Mouse (Mus musculus) hindbrain, embryonic 15.5 days (tissue): Measurements from ENCODE around the gene Psme3. TPM values are rescaled to one million over a fixed set of nuclear protein-coding genes. Genes with fewer than 3 reads are reported as not detected.
A peak's percentile ranks its signal among the peaks of the same experiment; 100 is the strongest.

Experiments
- ATAC-seq: fragments of 200-750 bp; cut with Nextera tagmentation; 2 replicates; pipeline ENCODE4 v1.8.0; 2017; ENCODE audit warnings: low read depth, moderate number of reproducible peaks, moderate TSS enrichment; ENCODE audit not compliant: low FRiP score
- H3K27ac ChIP-seq: fragments of 300-500 bp; sonication (generic); replicated peaks from 2 replicates; pipeline ENCODE4 v1.5.1; 2015; ENCODE audit warnings: mild to moderate bottlenecking, inconsistent platforms
- H3K27me3 ChIP-seq: fragments of 300-500 bp; sonication (generic); 2 replicates; pipeline ENCODE4 v1.6.1; 2015; ENCODE audit warnings: control low read depth, inconsistent platforms
- H3K36me3 ChIP-seq: fragments of 300-500 bp; sonication (generic); 2 replicates; pipeline ENCODE4 v1.6.1; 2015; ENCODE audit warnings: control low read depth, inconsistent platforms
- H3K4me1 ChIP-seq: fragments of 300-500 bp; sonication (generic); replicated peaks from 2 replicates; pipeline ENCODE4 v1.6.1; 2015; ENCODE audit warnings: control low read depth, inconsistent platforms
- H3K4me2 ChIP-seq: fragments of 300-500 bp; sonication (generic); 2 replicates; pipeline ENCODE4 v1.6.1; 2015; ENCODE audit warnings: moderate library complexity, mild to moderate bottlenecking, inconsistent platforms
- H3K4me3 ChIP-seq: fragments of 300-500 bp; sonication (generic); 2 replicates; pipeline ENCODE4 v1.5.1; 2015; ENCODE audit warnings: mild to moderate bottlenecking, inconsistent platforms
- H3K9ac ChIP-seq: fragments of 300-500 bp; sonication (generic); 2 replicates; pipeline ENCODE4 v1.6.1; 2015; ENCODE audit warnings: inconsistent platforms
- H3K9me3 ChIP-seq: fragments of 300-500 bp; sonication (generic); 2 replicates; pipeline ENCODE4 v1.6.1; 2016; ENCODE audit warnings: control low read depth, inconsistent platforms
- WGBS: fragments of 180-500 bp; shearing (Covaris S2); methylation state at CpG from one replicate; pipeline ENCODE4 v1.1.7; 2015; 5-methylcytosine and 5-hydroxymethylcytosine counted together
- polyA plus RNA-seq: library from polyadenylated mRNA; unstranded; fragments of >200 nt; fragmentation: Nextera tagmentation; extraction: Ambion mirVana; gene quantifications from 2 replicates; pipeline ENCODE4 v1.2.1, GENCODE M21; 2015

The Psme3 gene
- polyA plus RNA-seq, 1 experiment from 2014 or later: 116 TPM

- H3K9me3 ChIP-seq: no peaks in the 10 kb centered on the region
- H3K4me3 ChIP-seq: no peak overlapping the region
- H3K4me1 ChIP-seq: peaks cover 17% of the 10 kb centered on the region
- WGBS: 9% methylated on average over 6 of the region's 6 CpGs
- no peak overlapping the region for H3K9ac ChIP-seq
- H3K36me3 ChIP-seq: no peaks in the 10 kb centered on the region
- no peaks in the 10 kb centered on the region for H3K27me3 ChIP-seq
- H3K27ac ChIP-seq: no peak overlapping the region
- no peak for ATAC-seq
- no peak overlapping the region for H3K4me2 ChIP-seq
Observed at GRCm38 (mm10) chr11:101334516-101334915, 18.5 kb downstream of the Psme3 start.

- 85% methylated on average over 9 of the region's 9 CpGs for WGBS
- H3K9me3 ChIP-seq: no peaks in the 10 kb centered on the region
- H3K27me3 ChIP-seq: no peaks in the 10 kb centered on the region
- H3K36me3 ChIP-seq: no peaks in the 10 kb centered on the region
- H3K4me3 ChIP-seq: no peak overlapping the region
- H3K27ac ChIP-seq: no peak overlapping the region
- H3K4me1 ChIP-seq: peaks cover 17% of the 10 kb centered on the region
- ATAC-seq: no peak
- H3K9ac ChIP-seq: no peak overlapping the region
- H3K4me2 ChIP-seq: no peak overlapping the region
Observed at GRCm38 (mm10) chr11:101335685-101336084, 19.7 kb downstream of the Psme3 start.

- 1% methylated on average over 9 of the region's 9 CpGs for WGBS
- peaks cover 17% of the 10 kb centered on the region for H3K4me1 ChIP-seq
- peak; percentile 88 for ATAC-seq
- no peaks in the 10 kb centered on the region for H3K27me3 ChIP-seq
- peak overlapping the region; percentile 33 for H3K4me3 ChIP-seq
- H3K36me3 ChIP-seq: no peaks in the 10 kb centered on the region
- H3K4me2 ChIP-seq: peak overlapping the region; percentile 63
- H3K9me3 ChIP-seq: no peaks in the 10 kb centered on the region
- peak overlapping the region; percentile 40 for H3K9ac ChIP-seq
- H3K27ac ChIP-seq: peak overlapping the region; percentile 71
Observed at GRCm38 (mm10) chr11:101338123-101338760, 22.2 kb downstream of the Psme3 start.

- Histone ChIP-seq H3K4me1 (no peaks in the 10 kb centered on the region), H3K4me3 (no peak overlapping the region), H3K36me3 (no peaks in the 10 kb centered on the region), H3K9ac (no peak overlapping the region), H3K4me2 (no peak overlapping the region), H3K9me3 (no peaks in the 10 kb centered on the region), H3K27me3 (no peaks in the 10 kb centered on the region), H3K27ac (no peak overlapping the region)
- no peak for ATAC-seq
- 82% methylated on average over 10 of the region's 10 CpGs for WGBS
Observed at GRCm38 (mm10) chr11:101347083-101347775, 31.2 kb downstream of the Psme3 start.

- Histone ChIP-seq H3K4me3 (no peak overlapping the region), H3K36me3 (no peaks in the 10 kb centered on the region), H3K27ac (no peak overlapping the region), H3K4me2 (no peak overlapping the region), H3K9me3 (no peaks in the 10 kb centered on the region), H3K4me1 (no peaks in the 10 kb centered on the region), H3K27me3 (no peaks in the 10 kb centered on the region), H3K9ac (no peak overlapping the region)
- ATAC-seq: no peak
- 79% methylated on average over 7 of the region's 7 CpGs for WGBS
Observed at GRCm38 (mm10) chr11:101348774-101349173, 32.8 kb downstream of the Psme3 start.

GRCm38 (mm10) chr11:101349216-101349615 is 33.2 kb downstream of the Psme3 start:
- WGBS: 81% methylated on average over 3 of the region's 3 CpGs
- no peaks in the 10 kb centered on the region for H3K36me3 ChIP-seq
- no peaks in the 10 kb centered on the region for H3K9me3 ChIP-seq
- no peak for ATAC-seq
- no peak overlapping the region for H3K9ac ChIP-seq
- H3K4me1 ChIP-seq: no peaks in the 10 kb centered on the region
- H3K4me3 ChIP-seq: no peak overlapping the region
- H3K27ac ChIP-seq: no peak overlapping the region
- H3K27me3 ChIP-seq: no peaks in the 10 kb centered on the region
- H3K4me2 ChIP-seq: no peak overlapping the region

- Histone ChIP-seq H3K9ac (no peak overlapping the region), H3K27ac (no peak overlapping the region), H3K4me3 (no peak overlapping the region), H3K9me3 (no peaks in the 10 kb centered on the region), H3K27me3 (no peaks in the 10 kb centered on the region), H3K4me2 (no peak overlapping the region), H3K36me3 (no peaks in the 10 kb centered on the region), H3K4me1 (no peaks in the 10 kb centered on the region)
- WGBS: 74% methylated on average over 11 of the region's 11 CpGs
- no peak for ATAC-seq
Observed at GRCm38 (mm10) chr11:101351100-101351720, 35.2 kb downstream of the Psme3 start.

GRCm38 (mm10) chr11:101351721-101352111 is 35.7 kb downstream of the Psme3 start:
- no peak overlapping the region for H3K4me3 ChIP-seq
- no peaks in the 10 kb centered on the region for H3K36me3 ChIP-seq
- H3K4me2 ChIP-seq: no peak overlapping the region
- no peaks in the 10 kb centered on the region for H3K4me1 ChIP-seq
- WGBS: 67% methylated on average over 3 of the region's 3 CpGs
- H3K9me3 ChIP-seq: no peaks in the 10 kb centered on the region
- no peak overlapping the region for H3K9ac ChIP-seq
- H3K27ac ChIP-seq: no peak overlapping the region
- H3K27me3 ChIP-seq: no peaks in the 10 kb centered on the region
- ATAC-seq: no peak

- Histone ChIP-seq H3K4me3 (no peak overlapping the region), H3K4me1 (no peaks in the 10 kb centered on the region), H3K36me3 (no peaks in the 10 kb centered on the region), H3K27me3 (no peaks in the 10 kb centered on the region), H3K4me2 (no peak overlapping the region), H3K9ac (no peak overlapping the region), H3K9me3 (no peaks in the 10 kb centered on the region), H3K27ac (no peak overlapping the region)
- ATAC-seq: no peak
- 93% methylated on average over 12 of the region's 12 CpGs for WGBS
Observed at GRCm38 (mm10) chr11:101353436-101353835, 37.4 kb downstream of the Psme3 start.

- no peaks in the 10 kb centered on the region for H3K9me3 ChIP-seq
- WGBS: 84% methylated on average over 5 of the region's 5 CpGs
- ATAC-seq: no peak
Observed at GRCm38 (mm10) chr11:101354438-101355010, 38.5 kb downstream of the Psme3 start.

GRCm38 (mm10) chr11:101355916-101356315 is 39.9 kb downstream of the Psme3 start:
- Histone ChIP-seq H3K4me2 (no peak overlapping the region), H3K27me3 (no peaks in the 10 kb centered on the region), H3K4me1 (no peaks in the 10 kb centered on the region), H3K4me3 (no peak overlapping the region), H3K9me3 (no peaks in the 10 kb centered on the region), H3K27ac (no peak overlapping the region), H3K36me3 (no peaks in the 10 kb centered on the region), H3K9ac (no peak overlapping the region)
- WGBS: 81% methylated on average over 2 of the region's 2 CpGs
- no peak for ATAC-seq

More at GRCm38 (mm10) chr11:101354438-101355010, 38.5 kb downstream of the Psme3 start:
- no peak overlapping the region for H3K9ac ChIP-seq
- no peaks in the 10 kb centered on the region for H3K36me3 ChIP-seq
- no peaks in the 10 kb centered on the region for H3K27me3 ChIP-seq
- H3K4me2 ChIP-seq: no peak overlapping the region
- no peak overlapping the region for H3K27ac ChIP-seq
- no peaks in the 10 kb centered on the region for H3K4me1 ChIP-seq
- no peak overlapping the region for H3K4me3 ChIP-seq

- Histone ChIP-seq H3K27me3 (no peaks in the 10 kb centered on the region), H3K36me3 (no peaks in the 10 kb centered on the region), H3K27ac (no peak overlapping the region), H3K4me1 (no peaks in the 10 kb centered on the region), H3K4me3 (no peak overlapping the region), H3K9ac (no peak overlapping the region), H3K4me2 (no peak overlapping the region), H3K9me3 (no peaks in the 10 kb centered on the region)
- 85% methylated on average over 3 of the region's 3 CpGs for WGBS
- no peak for ATAC-seq
Observed at GRCm38 (mm10) chr11:101357505-101358182, 41.6 kb downstream of the Psme3 start.
